Mouse (Mus musculus): ENCODE results near the gene Arhgef39. TPM values are rescaled to one million over a fixed set of nuclear protein-coding genes. Genes with fewer than 3 reads are reported as not detected.
A peak's percentile ranks its signal among the peaks of the same experiment; 100 is the strongest.

The Arhgef39 gene
- polyA plus RNA-seq, 1 experiment from 2014 or later: 47.7 TPM

DNA sequence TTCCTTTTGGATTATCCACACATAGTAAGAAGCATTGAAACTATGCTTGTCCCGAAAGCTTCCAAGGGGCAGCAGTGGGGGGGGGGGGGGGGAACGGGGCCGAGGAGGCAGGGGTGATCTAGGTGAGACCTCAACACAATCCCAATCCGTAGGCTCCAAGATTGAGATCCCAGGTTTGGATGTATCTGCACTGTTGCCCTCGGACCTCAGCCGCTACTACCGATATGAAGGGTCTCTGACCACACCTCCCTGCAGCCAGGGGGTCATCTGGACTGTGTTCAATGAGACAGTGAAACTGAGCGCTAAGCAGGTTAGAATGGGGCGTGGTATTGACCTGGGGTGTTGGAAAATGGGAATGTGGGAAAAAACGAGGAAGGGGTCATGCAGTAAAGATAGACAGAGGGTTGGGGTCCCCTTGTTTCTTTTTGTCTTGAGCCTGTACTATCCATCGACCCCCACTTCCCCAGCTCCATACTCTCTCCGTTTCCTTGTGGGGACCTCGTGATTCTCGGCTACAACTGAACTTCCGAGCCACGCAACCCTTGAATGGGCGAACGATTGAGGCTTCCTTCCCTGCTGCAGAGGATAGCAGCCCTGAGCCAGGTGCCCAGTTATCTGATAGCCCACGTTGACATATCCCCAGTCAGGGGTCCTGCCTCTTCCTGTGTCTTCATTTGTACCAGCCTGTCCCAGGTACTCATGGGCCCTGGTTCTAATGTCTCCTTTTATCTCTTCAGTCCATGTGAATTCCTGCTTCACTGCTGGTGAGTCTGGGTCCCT lies 12.4 kb upstream of the Arhgef39 start:
- Histone ChIP-seq H3K36me3 (ENCODE audit: insufficient read depth, low read length) (peaks cover 2% of the 10 kb centered on the region; the same call in 1 of the 2 replicates), H3K27me3 (ENCODE audit: insufficient read depth, low read length) (no peaks in the 10 kb centered on the region), H3K27ac (ENCODE audit: low read length) (no peak overlapping the region), H3K4me2 (replicated peaks; ENCODE audit: low read depth, low read length) (no peak overlapping the region), H3K4me1 (ENCODE audit: insufficient read depth, low read length) (peaks cover 15% of the 10 kb centered on the region), H3K9me3 (ENCODE audit: low read length) (no peaks in the 10 kb centered on the region), H3K4me3 (ENCODE audit: low read length) (no peak overlapping the region), H3K9ac (replicated peaks; ENCODE audit: low read length) (no peak overlapping the region)
- WGBS: 78% methylated on average over 19 of the region's 19 CpGs
- no peak for ATAC-seq (ENCODE audit: low FRiP score, low TSS enrichment)

DNA sequence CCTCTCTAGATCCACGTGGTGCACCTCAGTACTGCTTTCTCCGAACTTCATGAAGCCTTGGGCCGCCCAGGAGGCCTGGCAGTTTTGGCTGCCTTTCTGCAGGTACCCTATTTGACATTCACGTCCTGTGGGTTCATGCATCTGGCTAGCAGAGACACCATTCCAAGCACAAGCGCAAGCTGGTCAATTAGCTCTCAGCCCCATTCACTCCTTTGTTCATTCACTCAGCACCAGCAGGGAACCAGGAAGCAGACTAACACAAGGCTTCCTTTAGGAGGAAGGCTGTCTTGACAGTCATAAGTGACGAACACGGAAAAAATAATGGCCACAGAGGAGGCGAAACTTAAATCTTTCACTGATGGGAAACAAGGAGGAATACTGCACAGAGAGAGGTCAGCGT lies 9.6 kb upstream of the Arhgef39 start:
- H3K4me1 ChIP-seq (ENCODE audit: insufficient read depth, low read length): peaks cover 15% of the 10 kb centered on the region
- H3K4me3 ChIP-seq (ENCODE audit: low read length): peak overlapping the region; percentile 57
- no peaks in the 10 kb centered on the region for H3K27me3 ChIP-seq (ENCODE audit: insufficient read depth, low read length)
- H3K4me2 ChIP-seq (replicated peaks; ENCODE audit: low read depth, low read length): peak overlapping the region; percentile 88
- H3K9ac ChIP-seq (replicated peaks; ENCODE audit: low read length): peak overlapping the region; percentile 67
- ATAC-seq (ENCODE audit: low FRiP score, low TSS enrichment): no peak
- H3K36me3 ChIP-seq (ENCODE audit: insufficient read depth, low read length): no peaks in the 10 kb centered on the region
- WGBS: 40% methylated on average over 9 of the region's 9 CpGs
- H3K9me3 ChIP-seq (ENCODE audit: low read length): no peaks in the 10 kb centered on the region
- H3K27ac ChIP-seq (ENCODE audit: low read length): no peak overlapping the region

DNA sequence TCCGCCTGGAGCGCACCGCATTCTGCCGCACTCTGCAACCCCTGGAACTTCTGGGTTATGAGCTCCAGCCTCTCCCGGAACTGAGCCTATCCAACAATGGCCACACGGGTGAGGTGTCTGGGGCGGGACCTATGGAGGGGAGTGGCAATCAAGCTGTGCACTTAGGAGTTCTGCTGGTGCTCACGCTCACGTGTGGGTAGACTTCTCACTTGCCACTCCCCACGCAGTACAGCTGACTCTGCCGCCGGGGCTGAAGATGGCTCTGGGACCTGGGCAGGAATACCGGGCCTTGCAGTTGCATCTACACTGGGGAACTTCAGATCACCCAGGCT lies 9.1 kb upstream of the Arhgef39 start:
- H3K4me3 ChIP-seq (ENCODE audit: low read length): peak overlapping the region; percentile 57
- H3K27ac ChIP-seq (ENCODE audit: low read length): 0 out of 2 replicates have a peak overlapping the region, but pooled peaks have one; percentile 8
- peaks cover 15% of the 10 kb centered on the region for H3K4me1 ChIP-seq (ENCODE audit: insufficient read depth, low read length)
- no peaks in the 10 kb centered on the region for H3K36me3 ChIP-seq (ENCODE audit: insufficient read depth, low read length)
- H3K4me2 ChIP-seq (replicated peaks; ENCODE audit: low read depth, low read length): peak overlapping the region; percentile 88
- H3K9ac ChIP-seq (replicated peaks; ENCODE audit: low read length): peak overlapping the region; percentile 67
- no peaks in the 10 kb centered on the region for H3K27me3 ChIP-seq (ENCODE audit: insufficient read depth, low read length)
- WGBS: 6% methylated on average over 13 of the region's 13 CpGs
- peak; percentile 74 for ATAC-seq (ENCODE audit: low FRiP score, low TSS enrichment)
- H3K9me3 ChIP-seq (ENCODE audit: low read length): no peaks in the 10 kb centered on the region

DNA sequence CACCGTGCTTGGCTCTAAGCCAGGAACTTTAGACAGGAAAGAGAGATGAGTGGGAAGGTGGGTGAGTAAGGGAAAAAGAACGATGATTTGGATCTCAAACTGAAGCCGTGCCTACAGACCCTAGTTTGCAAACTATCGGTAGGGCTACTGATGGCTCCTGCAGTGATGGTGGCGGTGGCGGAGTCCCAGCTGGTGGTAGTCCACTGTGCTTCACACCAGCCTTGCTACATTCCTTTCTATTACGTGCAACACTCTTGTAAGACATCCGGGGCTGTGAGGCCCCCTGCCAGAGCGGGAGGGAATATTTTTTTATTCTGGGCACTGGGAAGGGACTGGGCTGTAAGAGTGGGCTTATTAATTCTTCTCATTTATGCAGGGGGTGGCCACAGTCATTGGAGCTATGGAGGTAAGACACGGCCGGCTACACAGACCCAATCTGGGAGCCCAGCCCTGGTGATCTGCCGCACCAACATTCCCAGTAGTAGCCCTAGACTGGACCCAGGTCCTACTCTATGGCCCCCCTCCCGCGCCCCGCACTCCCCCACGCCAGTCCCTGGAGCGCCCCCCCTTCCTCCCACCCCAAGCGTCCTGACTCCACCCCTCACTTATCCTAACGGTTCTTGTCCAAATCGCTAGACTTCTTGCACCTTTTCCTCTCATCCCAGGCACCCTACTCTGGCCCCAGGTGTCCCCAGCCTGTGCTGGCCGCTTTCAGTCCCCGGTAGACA lies 8.6 kb upstream of the Arhgef39 start:
- WGBS: 8% methylated on average over 22 of the region's 22 CpGs
- no peaks in the 10 kb centered on the region for H3K9me3 ChIP-seq (ENCODE audit: low read length)
- peak; percentile 36 for ATAC-seq (ENCODE audit: low FRiP score, low TSS enrichment)
- peak overlapping the region; percentile 57 for H3K4me3 ChIP-seq (ENCODE audit: low read length)
- H3K9ac ChIP-seq (replicated peaks; ENCODE audit: low read length): peak overlapping the region; percentile 67
- peaks cover 15% of the 10 kb centered on the region for H3K4me1 ChIP-seq (ENCODE audit: insufficient read depth, low read length)
- peak overlapping the region; percentile 88 for H3K4me2 ChIP-seq (replicated peaks; ENCODE audit: low read depth, low read length)
- 0 out of 2 replicates have a peak overlapping the region, but pooled peaks have one; percentile 8 for H3K27ac ChIP-seq (ENCODE audit: low read length)
- H3K36me3 ChIP-seq (ENCODE audit: insufficient read depth, low read length): no peaks in the 10 kb centered on the region
- no peaks in the 10 kb centered on the region for H3K27me3 ChIP-seq (ENCODE audit: insufficient read depth, low read length)

DNA sequence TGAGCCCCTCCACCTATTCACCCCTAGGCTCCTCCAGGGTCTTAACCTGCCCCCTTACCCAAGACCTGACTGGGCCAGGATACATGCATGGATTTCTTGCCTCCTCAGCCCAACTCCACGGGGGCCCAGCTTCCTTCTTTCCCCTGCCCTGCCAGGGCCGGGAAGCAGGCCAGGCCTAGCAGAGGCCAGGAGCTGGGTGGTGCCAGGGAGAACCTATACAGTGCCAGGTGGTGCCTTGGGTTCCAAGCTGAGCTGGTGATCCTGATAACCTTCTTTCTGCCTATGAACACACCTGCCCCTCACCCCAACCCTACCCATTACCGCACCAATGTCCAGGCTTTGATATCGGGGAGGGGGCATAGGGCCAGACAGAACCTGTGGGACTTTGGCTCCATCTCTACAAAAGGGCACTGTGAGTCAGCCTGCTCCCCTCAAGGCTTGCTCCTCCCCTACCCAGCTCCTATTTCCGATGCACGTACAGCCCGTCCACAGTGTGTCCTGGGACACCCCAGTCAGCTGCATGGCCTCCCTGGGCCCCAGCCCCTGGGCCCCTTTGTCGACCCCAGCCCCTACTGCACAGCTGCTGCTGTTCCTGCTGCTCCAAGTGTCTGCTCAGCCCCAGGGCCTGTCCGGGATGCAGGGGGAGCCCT lies 7.2 kb upstream of the Arhgef39 start, which contains the start of gene Car9:
Gene Car9, plus strand, starts transcription at position 431 of the 650 bp plus-strand sequence.
- no peaks in the 10 kb centered on the region for H3K27me3 ChIP-seq (ENCODE audit: insufficient read depth, low read length)
- 52% methylated on average over 9 of the region's 9 CpGs for WGBS
- ATAC-seq (ENCODE audit: low FRiP score, low TSS enrichment): no peak
- H3K9ac ChIP-seq (replicated peaks; ENCODE audit: low read length): peak within 1 kb of the TSS; percentile 67; the same call in 1 of the 2 replicates
- peaks cover 15% of the 10 kb centered on the region for H3K4me1 ChIP-seq (ENCODE audit: insufficient read depth, low read length)
- H3K4me3 ChIP-seq (ENCODE audit: low read length): peak within 1 kb of the TSS; percentile 57
- no peaks in the 10 kb centered on the region for H3K9me3 ChIP-seq (ENCODE audit: low read length)
- H3K4me2 ChIP-seq (replicated peaks; ENCODE audit: low read depth, low read length): peak within 1 kb of the TSS; percentile 88
- no peaks in the 10 kb centered on the region for H3K36me3 ChIP-seq (ENCODE audit: insufficient read depth, low read length)
- H3K27ac ChIP-seq (ENCODE audit: low read length): no peak within 1 kb of the TSS

DNA sequence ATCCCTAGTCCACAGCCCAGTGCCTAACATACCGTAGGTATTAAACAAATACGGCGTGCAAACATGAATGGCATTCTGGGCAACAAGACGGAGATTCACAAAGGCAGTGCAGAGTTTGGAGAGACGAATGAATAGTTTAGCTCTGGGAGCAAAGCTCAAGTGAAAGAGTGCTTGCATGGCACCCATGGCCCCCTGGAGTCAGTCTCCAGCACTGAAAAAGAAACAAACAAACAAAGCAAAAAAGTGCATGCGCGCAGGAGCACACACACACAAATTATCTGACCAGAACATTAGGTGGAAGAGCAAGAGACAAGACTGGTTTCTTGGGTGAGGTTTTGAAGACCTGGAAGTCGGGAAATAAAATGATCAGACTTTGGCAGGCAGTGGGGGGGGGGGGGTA lies 6.6 kb upstream of the Arhgef39 start:
- WGBS: 85% methylated on average over 8 of the region's 8 CpGs
- Histone ChIP-seq H3K27me3 (ENCODE audit: insufficient read depth, low read length) (no peaks in the 10 kb centered on the region), H3K9me3 (ENCODE audit: low read length) (no peaks in the 10 kb centered on the region), H3K4me2 (replicated peaks; ENCODE audit: low read depth, low read length) (no peak overlapping the region), H3K27ac (ENCODE audit: low read length) (no peak overlapping the region), H3K4me1 (ENCODE audit: insufficient read depth, low read length) (peaks cover 15% of the 10 kb centered on the region), H3K9ac (replicated peaks; ENCODE audit: low read length) (no peak overlapping the region), H3K4me3 (ENCODE audit: low read length) (no peak overlapping the region), H3K36me3 (ENCODE audit: insufficient read depth, low read length) (no peaks in the 10 kb centered on the region)
- ATAC-seq (ENCODE audit: low FRiP score, low TSS enrichment): no peak

DNA sequence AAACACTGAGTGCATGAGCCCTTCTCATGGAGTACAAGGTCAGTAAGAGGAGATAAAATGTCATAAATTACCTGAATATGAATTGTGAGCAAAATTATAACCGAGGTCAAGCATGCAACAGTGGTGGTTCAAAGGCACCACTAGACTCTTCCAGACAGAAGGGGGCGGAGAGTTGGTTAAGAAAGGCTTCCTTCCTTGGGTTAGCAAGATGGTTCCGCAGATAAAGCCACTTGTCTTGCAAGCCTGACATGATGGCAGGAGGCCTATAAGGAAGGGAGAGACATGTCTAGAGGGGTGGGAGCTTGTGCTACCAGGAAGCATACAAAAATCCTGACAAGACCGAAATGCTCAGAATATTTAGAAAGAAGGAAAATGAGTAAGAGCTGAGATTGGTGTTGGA lies 4.8 kb upstream of the Arhgef39 start:
- ATAC-seq (ENCODE audit: low FRiP score, low TSS enrichment): no peak

DNA sequence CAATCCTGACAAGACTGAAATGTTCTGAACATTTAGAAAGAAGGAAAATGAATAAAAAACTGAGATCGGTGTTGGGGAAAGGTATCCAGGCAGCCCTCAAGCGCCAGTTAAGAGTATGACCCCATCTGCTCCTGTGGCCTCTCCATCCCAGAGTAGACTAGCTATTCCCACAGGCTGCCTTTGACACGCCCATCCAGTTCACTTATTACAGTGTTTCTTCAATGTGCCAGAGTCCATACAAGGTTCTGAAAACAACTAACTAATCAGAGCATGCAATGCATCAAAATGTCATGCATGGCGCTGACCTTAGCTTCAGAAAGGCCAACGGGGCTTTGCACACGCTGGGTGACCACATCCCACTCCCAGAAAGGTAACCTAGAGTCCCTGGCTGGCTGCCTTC lies 4.0 kb upstream of the Arhgef39 start:
- no peak overlapping the region for H3K4me3 ChIP-seq (ENCODE audit: low read length)
- H3K27me3 ChIP-seq (ENCODE audit: insufficient read depth, low read length): no peaks in the 10 kb centered on the region
- no peak overlapping the region for H3K4me2 ChIP-seq (replicated peaks; ENCODE audit: low read depth, low read length)
- H3K36me3 ChIP-seq (ENCODE audit: insufficient read depth, low read length): no peaks in the 10 kb centered on the region
- no peak overlapping the region for H3K27ac ChIP-seq (ENCODE audit: low read length)
- peaks cover 19% of the 10 kb centered on the region for H3K4me1 ChIP-seq (ENCODE audit: insufficient read depth, low read length)
- ATAC-seq (ENCODE audit: low FRiP score, low TSS enrichment): no peak
- no peak overlapping the region for H3K9ac ChIP-seq (replicated peaks; ENCODE audit: low read length)
- WGBS: 71% methylated on average over 6 of the region's 6 CpGs
- no peaks in the 10 kb centered on the region for H3K9me3 ChIP-seq (ENCODE audit: low read length)

More for the DNA sequence above, 4.8 kb upstream of the Arhgef39 start:
- Histone ChIP-seq H3K4me3 (ENCODE audit: low read length) (no peak overlapping the region), H3K27ac (ENCODE audit: low read length) (no peak overlapping the region), H3K9me3 (ENCODE audit: low read length) (no peaks in the 10 kb centered on the region), H3K36me3 (ENCODE audit: insufficient read depth, low read length) (no peaks in the 10 kb centered on the region), H3K4me2 (replicated peaks; ENCODE audit: low read depth, low read length) (no peak overlapping the region), H3K9ac (replicated peaks; ENCODE audit: low read length) (no peak overlapping the region), H3K4me1 (ENCODE audit: insufficient read depth, low read length) (peaks cover 20% of the 10 kb centered on the region), H3K27me3 (ENCODE audit: insufficient read depth, low read length) (no peaks in the 10 kb centered on the region)
- WGBS: 69% methylated on average over 4 of the region's 4 CpGs

DNA sequence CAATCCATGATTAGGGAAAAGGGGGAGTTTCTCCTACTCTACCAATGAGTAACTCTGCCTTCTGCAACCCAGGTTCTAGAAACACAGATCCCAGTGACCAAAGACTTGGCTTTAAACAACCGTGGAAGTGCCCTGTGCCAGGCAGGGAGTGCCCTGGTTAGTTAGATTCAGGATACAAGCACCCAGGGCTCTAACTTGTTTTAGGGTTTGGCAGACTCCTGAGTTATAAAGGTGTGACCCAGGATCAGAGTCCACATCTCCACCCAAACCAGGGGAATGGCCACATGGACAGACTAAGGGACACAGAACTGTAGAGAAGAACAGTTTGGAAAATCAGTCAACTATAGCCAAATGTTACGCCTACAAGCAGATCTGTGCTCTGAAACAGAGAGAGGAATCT lies 3.5 kb upstream of the Arhgef39 start:
- no peaks in the 10 kb centered on the region for H3K36me3 ChIP-seq (ENCODE audit: insufficient read depth, low read length)
- H3K4me2 ChIP-seq (replicated peaks; ENCODE audit: low read depth, low read length): no peak overlapping the region
- no peak overlapping the region for H3K9ac ChIP-seq (replicated peaks; ENCODE audit: low read length)
- no peak overlapping the region for H3K4me3 ChIP-seq (ENCODE audit: low read length)
- H3K27me3 ChIP-seq (ENCODE audit: insufficient read depth, low read length): no peaks in the 10 kb centered on the region
- ATAC-seq (ENCODE audit: low FRiP score, low TSS enrichment): no peak
- H3K27ac ChIP-seq (ENCODE audit: low read length): no peak overlapping the region
- H3K9me3 ChIP-seq (ENCODE audit: low read length): no peaks in the 10 kb centered on the region
- H3K4me1 ChIP-seq (ENCODE audit: insufficient read depth, low read length): peaks cover 21% of the 10 kb centered on the region
- WGBS: 59% methylated on average over 2 of the region's 2 CpGs

Data from kidney, embryonic 16.5 days (tissue).